Mouse (Mus musculus) thymus, adult 18-20 months (tissue): ENCODE measurements around the gene Smpd1.

Experiments
- DNase-seq, 2 experiments: peaks; one replicate each; pipeline ENCODE4 v3.0.0; 2022; ENCODE audit warnings: mixed read lengths in 2 of 2

The Smpd1 gene

DNA sequence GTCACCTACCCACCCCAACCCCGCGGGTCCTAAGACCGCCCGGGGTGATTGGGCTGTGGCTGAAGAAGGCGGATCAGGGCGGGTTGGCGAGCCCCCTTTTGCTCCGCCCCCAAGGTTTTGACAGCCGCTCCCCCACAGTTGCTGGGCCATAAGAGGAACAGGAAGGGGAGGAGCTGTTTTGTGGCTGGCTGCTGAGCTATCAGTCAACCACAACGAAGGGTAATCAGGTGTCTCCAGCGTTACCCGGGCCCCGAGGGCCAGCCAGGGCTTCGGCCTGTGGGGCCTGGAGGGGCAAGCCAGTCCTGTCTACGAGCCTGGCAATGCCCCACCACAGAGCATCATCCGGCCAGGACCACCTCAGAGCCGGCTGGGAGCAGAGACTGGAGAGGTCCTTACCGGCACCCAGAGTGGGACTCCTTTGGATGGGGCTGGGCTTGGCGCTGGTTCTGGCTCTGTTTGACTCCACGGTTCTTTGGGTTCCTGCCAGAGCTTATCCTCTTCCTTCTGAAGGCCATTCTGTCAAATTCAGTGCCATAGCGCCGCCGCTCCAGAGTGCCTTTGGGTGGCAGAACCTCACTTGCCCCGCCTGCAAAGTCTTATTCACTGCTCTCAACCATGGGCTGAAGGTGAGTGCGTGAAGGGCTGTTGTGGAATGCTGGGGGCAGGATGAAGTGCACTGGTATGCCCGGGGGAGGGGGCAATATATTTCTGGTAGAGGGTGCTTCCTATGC lies at the start of gene Smpd1:
TSS of gene Smpd1 (plus strand) at position 149 of the 731 bp plus-strand sequence.
- DNase-seq: peak; percentile 84 to 86

- DNase-seq: no peak
Observed at GRCm38 (mm10) chr7:105507257-105507656, 46.9 kb upstream of the Smpd1 start.

GRCm38 (mm10) chr7:105510143-105510542 lies 44.0 kb upstream of the Smpd1 start:
- DNase-seq: no peak

- DNase-seq: no peak
Observed at GRCm38 (mm10) chr7:105513845-105514291, 40.3 kb upstream of the Smpd1 start.

DNA sequence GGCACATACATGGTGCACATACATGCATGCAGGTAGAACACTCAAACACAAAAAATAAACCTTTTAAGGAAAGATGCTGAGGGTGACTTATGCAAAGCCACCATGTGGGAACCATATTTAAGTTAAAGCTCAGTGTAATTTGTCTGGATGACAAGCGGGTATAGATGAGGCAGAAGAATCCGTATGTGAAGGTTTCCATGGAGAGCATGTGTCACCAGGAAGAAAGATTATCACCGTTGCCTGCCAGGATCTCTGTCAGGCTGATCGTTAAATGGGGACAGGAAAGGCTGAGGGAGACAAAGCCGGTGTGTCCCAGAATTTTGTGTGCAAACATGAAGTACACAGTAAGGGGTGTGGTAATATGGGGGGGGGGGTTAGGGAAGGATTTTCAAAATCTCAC lies 39.6 kb upstream of the Smpd1 start:
- no peak for DNase-seq

DNA sequence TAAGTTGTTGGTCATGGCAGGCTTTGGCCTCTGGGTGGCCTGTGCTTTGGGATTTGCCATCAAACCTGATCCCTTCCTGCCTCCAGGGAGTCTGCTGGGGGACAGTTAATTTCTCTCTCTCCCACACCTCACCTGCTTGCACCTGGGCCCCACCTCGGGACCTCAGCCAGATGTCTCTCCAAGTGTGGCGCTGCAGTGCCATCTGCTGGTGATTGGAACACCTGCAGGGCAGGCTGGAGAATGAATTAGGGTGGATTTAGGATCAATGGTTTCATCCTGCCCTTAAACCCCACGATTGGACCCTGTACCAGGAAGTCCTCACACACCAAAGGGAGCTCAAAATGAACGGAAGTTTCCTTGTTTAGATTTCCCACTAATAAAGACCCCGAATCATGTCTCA lies 39.0 kb upstream of the Smpd1 start:
- peak; percentile 14 to 25 for DNase-seq

- no peak for DNase-seq
Observed at GRCm38 (mm10) chr7:105516669-105517360, 37.3 kb upstream of the Smpd1 start.

DNA sequence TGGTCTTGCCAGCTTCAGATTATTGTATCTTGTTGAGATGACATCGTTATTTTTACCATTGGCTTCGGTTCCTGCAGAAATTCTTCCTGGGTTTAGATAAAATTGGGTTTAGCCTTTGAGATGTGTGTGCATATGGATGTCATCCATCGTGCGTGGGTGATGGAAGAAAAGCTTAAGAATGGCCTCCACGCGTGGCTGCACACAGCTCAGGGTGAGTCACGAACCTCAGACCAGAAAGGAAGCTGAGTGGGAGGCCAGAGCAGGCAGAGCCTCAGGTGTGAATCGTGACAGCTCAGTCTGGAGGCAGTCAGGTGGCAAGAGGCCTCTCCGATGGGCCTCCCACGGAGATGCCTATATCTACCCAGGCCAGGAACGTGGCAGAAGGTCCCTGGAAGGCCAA lies 34.8 kb upstream of the Smpd1 start:
- DNase-seq: no peak

DNA sequence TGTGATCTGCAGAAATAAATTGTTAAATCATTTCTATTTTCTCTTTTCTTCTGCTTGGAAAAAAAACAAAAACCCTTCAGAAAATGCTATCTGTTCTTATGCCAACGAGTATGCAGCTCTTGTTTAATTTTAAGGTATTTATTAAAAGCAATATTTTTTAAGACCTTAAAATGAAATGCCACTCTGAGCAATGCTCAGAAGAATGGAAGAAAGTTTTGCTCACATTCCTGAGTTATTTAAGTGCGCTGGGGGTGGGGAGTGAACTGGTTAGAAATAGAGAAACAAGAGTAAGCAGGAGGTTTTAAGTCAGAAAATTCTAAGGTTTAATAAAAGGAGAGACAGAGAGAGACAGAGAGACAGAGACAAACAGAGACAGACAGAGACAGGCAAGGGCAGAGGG lies 34.4 kb upstream of the Smpd1 start:
- no peak for DNase-seq

- no peak for DNase-seq
Observed at GRCm38 (mm10) chr7:105520201-105520600, 34.0 kb upstream of the Smpd1 start.

DNA sequence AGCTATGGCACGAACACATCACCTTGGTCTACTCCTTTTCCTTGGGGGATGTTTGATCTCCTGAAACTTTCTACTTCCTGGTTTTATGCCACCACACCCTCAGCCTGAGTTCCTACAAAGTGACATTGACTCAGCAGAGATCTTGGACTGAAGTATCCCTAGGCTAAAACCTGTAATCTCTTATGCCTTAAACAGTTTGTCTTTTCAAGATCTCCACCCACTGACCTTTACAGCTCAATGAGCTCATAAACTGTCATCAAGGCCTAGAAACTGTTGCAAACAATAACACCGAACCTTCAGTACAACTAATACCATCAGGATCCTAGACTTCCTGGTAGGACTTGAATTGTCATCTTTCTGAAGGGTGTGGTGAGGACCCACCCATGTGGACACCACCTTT lies 29.9 kb upstream of the Smpd1 start:
- DNase-seq: no peak

- no peak for DNase-seq
Observed at GRCm38 (mm10) chr7:105527306-105527937, 26.7 kb upstream of the Smpd1 start.

- DNase-seq: no peak
Observed at GRCm38 (mm10) chr7:105528094-105528493, 26.1 kb upstream of the Smpd1 start.

DNA sequence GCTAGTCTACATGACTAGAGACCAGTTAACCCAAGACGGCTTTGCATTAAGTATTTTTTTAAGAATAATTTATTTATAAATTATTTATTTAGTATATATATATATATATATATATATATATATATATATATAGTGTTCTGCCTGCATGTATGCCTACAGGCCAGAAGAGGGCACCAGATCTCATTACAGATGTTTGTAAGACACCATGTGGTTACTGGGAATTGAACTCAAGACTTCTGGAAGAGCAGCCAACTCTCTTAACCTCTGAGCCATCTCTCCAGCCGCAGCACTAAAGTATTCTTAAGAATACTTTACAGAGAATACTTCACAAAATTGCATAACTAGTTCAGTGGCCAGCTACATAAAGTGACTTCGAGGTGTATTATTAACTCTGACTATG lies 20.0 kb upstream of the Smpd1 start:
- no peak for DNase-seq

DNA sequence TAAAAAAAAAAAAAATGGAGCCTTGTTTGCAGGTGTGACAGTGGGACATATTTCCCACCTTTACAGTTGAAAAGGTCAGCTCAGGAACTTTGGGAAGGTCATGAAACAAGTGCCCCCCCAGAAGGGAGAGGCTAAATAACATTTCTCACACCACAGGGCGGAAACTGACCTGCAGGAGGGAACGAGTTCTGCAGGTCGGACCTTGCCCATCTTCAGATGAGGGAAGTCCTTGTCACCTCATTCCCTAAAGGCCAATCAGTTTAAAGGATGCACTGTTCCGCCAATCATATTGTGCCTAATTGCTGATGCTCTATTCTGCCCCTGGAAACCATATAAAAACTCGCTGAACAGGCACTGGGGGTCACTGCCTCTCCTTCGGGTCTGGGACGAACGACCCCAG lies 8.2 kb upstream of the Smpd1 start:
- no peak for DNase-seq

- no peak for DNase-seq
Observed at GRCm38 (mm10) chr7:105547970-105548369, 6.2 kb upstream of the Smpd1 start.

- DNase-seq: no peak
Observed at GRCm38 (mm10) chr7:105549035-105549434, 5.1 kb upstream of the Smpd1 start.

- DNase-seq: no peak
Observed at GRCm38 (mm10) chr7:105553456-105554211, 526 bp upstream of the Smpd1 start.

DNA sequence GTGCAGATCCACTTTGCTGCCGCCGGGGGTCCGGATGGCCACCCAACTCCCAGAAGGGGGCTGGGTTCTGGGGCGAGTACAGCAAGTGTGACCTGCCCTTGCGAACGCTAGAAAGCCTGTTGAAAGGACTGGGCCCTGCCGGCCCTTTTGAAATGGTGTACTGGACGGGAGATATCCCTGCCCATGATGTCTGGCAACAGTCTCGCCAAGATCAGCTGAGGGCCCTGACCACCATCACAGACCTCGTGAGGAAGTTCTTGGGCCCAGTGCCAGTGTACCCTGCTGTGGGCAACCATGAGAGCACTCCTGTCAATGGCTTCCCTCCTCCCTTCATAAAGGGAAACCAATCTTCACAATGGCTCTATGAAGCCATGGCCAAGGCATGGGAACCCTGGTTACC lies 1.4 kb downstream of the Smpd1 start:
- no peak for DNase-seq

GRCm38 (mm10) chr7:105556406-105556805 lies 2.2 kb downstream of the Smpd1 start:
- no peak for DNase-seq

GRCm38 (mm10) chr7:105557671-105558070 lies 3.5 kb downstream of the Smpd1 start:
- DNase-seq: no peak

DNA sequence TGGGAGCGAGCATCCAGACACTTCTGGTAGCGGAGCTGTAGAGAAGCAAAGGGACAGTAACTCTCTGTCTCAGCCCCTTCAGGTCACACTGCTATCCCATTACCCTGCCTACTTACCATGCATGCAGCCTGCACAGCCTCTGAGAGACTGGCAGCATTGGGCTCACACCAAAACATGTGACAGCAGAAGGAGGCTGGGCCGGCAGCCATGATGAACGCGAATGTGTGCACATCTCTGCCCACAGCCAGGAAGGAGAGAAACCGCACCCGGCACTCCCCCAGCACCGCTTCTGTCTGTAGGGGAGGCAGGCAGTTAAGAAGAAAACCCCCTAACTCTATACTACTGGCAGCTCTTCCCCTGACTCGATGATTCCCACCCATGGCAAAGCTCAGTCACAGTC lies 4.9 kb downstream of the Smpd1 start:
- no peak for DNase-seq

GRCm38 (mm10) chr7:105562317-105562716 lies 8.2 kb downstream of the Smpd1 start:
- DNase-seq: no peak
